Mouse (Mus musculus) heart, postnatal 0 days (tissue): ENCODE measurements around the gene Zmiz1. TPM values are rescaled to one million over a fixed set of nuclear protein-coding genes. Genes with fewer than 3 reads are reported as not detected.

Experiments used
- ATAC-seq: fragments of 200-750 bp; cut with Nextera tagmentation; 2 replicates; pipeline ENCODE4 v1.8.0; 2017; ENCODE audit warnings: low read depth, moderate number of reproducible peaks, moderate library complexity; ENCODE audit not compliant: insufficient read depth
- DNase-seq: peaks from one replicate; pipeline ENCODE4 v3.0.0-alpha.2; 2016; ENCODE audit warnings: low spot score
- H3K27ac ChIP-seq: fragments of 300-500 bp; sonication (generic); 2 replicates; pipeline ENCODE4 v1.5.1; 2014; ENCODE audit warnings: low read depth, mild to moderate bottlenecking
- H3K27me3 ChIP-seq: fragments of 300-500 bp; sonication (generic); 2 replicates; pipeline ENCODE4 v1.6.1; 2014; ENCODE audit warnings: low read length, mixed read lengths; ENCODE audit not compliant: control insufficient read depth, insufficient read depth
- H3K36me3 ChIP-seq: fragments of 300-500 bp; sonication (generic); replicated peaks from 2 replicates; pipeline ENCODE4 v1.6.1; 2014; ENCODE audit warnings: low read length, mixed read lengths; ENCODE audit not compliant: control insufficient read depth, insufficient read depth
- H3K4me1 ChIP-seq: fragments of 300-500 bp; sonication (generic); 2 replicates; pipeline ENCODE4 v1.6.1; 2014; ENCODE audit warnings: antibody characterized with exemption; ENCODE audit not compliant: control insufficient read depth, insufficient read depth
- H3K4me2 ChIP-seq: fragments of 300-500 bp; sonication (generic); 2 replicates; pipeline ENCODE4 v1.6.1; 2014; ENCODE audit warnings: low read depth, mild to moderate bottlenecking, low read length, moderate library complexity
- H3K4me3 ChIP-seq: fragments of 300-500 bp; sonication (generic); 2 replicates; pipeline ENCODE4 v1.5.1; 2014; ENCODE audit warnings: low read depth, low read length
- H3K9ac ChIP-seq: fragments of 300-500 bp; sonication (generic); replicated peaks from 2 replicates; pipeline ENCODE4 v1.6.1; 2014; ENCODE audit warnings: low read depth, low read length, mixed read lengths
- H3K9me3 ChIP-seq: fragments of 300-500 bp; sonication (generic); replicated peaks from 2 replicates; pipeline ENCODE4 v1.6.1; 2016; ENCODE audit warnings: low read length; ENCODE audit not compliant: control insufficient read depth
- CTCF ChIP-seq: IDR thresholded peaks from 2 replicates; pipeline ENCODE4 v1.5.1; 2016; ENCODE audit warnings: antibody characterized with exemption, control low read depth, low read depth
- EP300 ChIP-seq: IDR thresholded peaks from 2 replicates; pipeline ENCODE4 v1.6.1; 2016; ENCODE audit warnings: antibody characterized with exemption, low read depth
- WGBS: fragments of 180-500 bp; shearing (Covaris S2); extraction: QIAGEN DNeasy Blood & Tissue Kit; methylation state at CpG from one replicate; pipeline ENCODE4 v1.1.7; 2014; 5-methylcytosine and 5-hydroxymethylcytosine counted together
- microRNA-seq: library from miRNA; unstranded; fragments of <30 nt; microRNA quantifications from one replicate; pipeline ENCODE4, GENCODE M21; 2016
- polyA plus RNA-seq: library from polyadenylated mRNA; unstranded; fragments of >200 nt; fragmentation: Nextera tagmentation; extraction: Ambion mirVana; gene quantifications from 2 replicates; pipeline ENCODE4 v1.2.1, GENCODE M21; 2015
- total RNA-seq: library from RNA; depleted of rRNA; stranded (reverse); fragments of >200 nt; gene quantifications from 2 replicates; pipeline ENCODE4 v1.2.3, GENCODE M21; 2014; ENCODE audit warnings: low replicate concordance; rRNA removed

Gene Zmiz1
- total and polyA plus RNA-seq, 2 experiments from 2014 or later = 13.8 to 41.0 TPM

DNA sequence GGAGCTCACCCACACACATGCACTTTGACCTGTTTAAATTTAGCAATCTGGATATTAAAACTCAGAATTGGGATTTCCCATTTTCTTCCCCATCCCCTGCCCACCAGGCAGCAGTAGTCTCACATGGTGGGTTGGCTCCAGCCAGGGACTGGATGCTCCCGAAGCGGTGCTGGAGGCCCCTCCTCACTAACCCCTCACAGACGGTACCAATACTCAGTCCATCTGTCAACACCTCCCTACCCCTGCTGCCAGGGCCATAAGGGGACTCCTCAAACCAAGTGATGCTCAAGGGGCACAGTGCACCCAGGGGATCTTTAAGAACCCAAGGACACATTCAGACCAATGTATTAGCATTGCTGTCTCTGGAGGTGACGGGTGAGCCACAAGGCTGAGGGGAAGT is 251.7 kb downstream of the Zmiz1 start:
- peak overlapping the region; percentile 85 for H3K27ac ChIP-seq
- H3K4me2 ChIP-seq = no peak overlapping the region
- WGBS = 29% methylated on average over 4 of the region's 4 CpGs
- DNase-seq = no peak
- peaks cover 45% of the 10 kb centered on the region for H3K4me1 ChIP-seq
- H3K9ac ChIP-seq = no peak overlapping the region
- H3K27me3 ChIP-seq = no peaks in the 10 kb centered on the region
- no peaks in the 10 kb centered on the region for H3K9me3 ChIP-seq
- TF ChIP-seq EP300 = no peak
- TF ChIP-seq CTCF = no peak
- H3K36me3 ChIP-seq = peaks cover 25% of the 10 kb centered on the region
- H3K4me3 ChIP-seq = no peak overlapping the region
- no peak; the same call in 1 of the 2 replicates for ATAC-seq

DNA sequence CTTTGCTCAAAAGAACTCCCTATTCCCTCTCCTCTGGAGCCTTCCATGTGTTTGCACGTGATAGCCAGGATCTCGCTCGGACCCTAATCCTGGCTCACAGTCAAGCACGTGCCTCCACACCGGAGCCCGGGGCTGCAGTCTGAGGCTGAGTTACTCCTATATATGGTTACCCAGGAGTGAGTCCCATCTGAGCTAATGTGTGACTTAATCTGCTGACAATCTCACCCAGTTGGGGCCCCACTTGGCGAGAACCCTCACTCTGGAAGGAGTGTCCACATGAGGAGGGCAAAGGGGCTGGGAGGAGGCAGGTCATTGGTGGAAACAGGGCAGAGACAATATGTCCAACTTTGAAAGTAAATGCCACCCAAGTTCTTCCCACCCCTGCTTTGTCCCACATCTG is 252.2 kb downstream of the Zmiz1 start:
- WGBS = 19% methylated on average over 7 of the region's 7 CpGs
- DNase-seq = no peak
- Histone ChIP-seq H3K9me3 (no peaks in the 10 kb centered on the region), H3K27ac (peak overlapping the region; percentile 85), H3K27me3 (no peaks in the 10 kb centered on the region), H3K36me3 (peaks cover 29% of the 10 kb centered on the region), H3K4me1 (peaks cover 45% of the 10 kb centered on the region), H3K4me2 (0 out of 2 replicates have a peak overlapping the region, but pooled peaks have one; percentile 12), H3K9ac (no peak overlapping the region; the same call in 1 of the 2 replicates), H3K4me3 (no peak overlapping the region)
- peak; percentile 71 for ATAC-seq
- TF ChIP-seq EP300 (0 out of 2 replicates have a peak, but pooled peaks have one; percentile 31), CTCF (no peak)

DNA sequence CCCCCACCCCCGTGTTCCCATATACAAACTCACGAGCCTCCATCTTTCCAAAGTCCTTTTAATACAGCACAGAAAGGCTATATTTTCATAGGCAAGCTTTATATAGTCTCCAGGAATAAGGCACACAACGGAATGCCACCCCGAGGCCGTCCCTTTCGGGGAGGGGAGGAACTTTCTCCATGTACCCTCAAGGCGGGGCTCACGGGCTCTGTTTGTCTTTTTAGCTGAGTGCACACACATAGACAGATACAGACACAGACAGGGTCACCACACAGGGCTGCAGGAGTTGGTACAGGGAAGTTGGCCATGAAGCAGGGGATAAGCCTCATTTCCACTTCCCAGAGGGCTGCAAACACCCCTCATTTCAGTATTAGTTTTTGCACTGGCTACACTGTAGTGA is 252.6 kb downstream of the Zmiz1 start:
- peaks cover 29% of the 10 kb centered on the region for H3K36me3 ChIP-seq
- 42% methylated on average over 8 of the region's 8 CpGs for WGBS
- ATAC-seq (peak; percentile 22; the same call in 1 of the 2 replicates), DNase-seq (no peak)
- H3K4me3 ChIP-seq = no peak overlapping the region
- no peaks in the 10 kb centered on the region for H3K9me3 ChIP-seq
- H3K9ac ChIP-seq = no peak overlapping the region
- peaks cover 45% of the 10 kb centered on the region for H3K4me1 ChIP-seq
- peak overlapping the region; percentile 85 for H3K27ac ChIP-seq
- H3K27me3 ChIP-seq = no peaks in the 10 kb centered on the region
- no peak overlapping the region for H3K4me2 ChIP-seq
- TF ChIP-seq EP300 = no peak
- TF ChIP-seq CTCF = no peak

DNA sequence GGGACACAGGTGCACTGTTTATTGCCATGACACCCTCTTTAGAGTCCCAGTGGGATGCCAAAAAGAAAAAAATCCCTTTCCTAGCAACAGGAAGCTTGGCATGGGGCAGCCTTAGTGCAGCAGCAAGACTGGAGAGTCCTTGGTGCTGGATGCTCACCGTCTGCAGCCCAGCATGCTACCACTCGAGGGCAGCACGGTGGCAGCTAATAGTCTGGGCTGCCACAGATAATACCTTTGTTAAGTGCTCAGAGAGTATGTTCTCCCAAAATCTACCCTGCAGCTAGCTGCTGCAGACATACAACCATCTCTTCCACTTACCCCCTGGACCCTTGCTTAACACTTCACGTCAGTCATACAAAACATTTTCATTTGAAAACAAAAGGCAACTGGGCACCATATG is 254.5 kb downstream of the Zmiz1 start:
- no peak for DNase-seq
- H3K9ac ChIP-seq = no peak overlapping the region
- peak; percentile 63 for TF ChIP-seq CTCF
- no peak for TF ChIP-seq EP300

More for the DNA sequence above, 254.5 kb downstream of the Zmiz1 start:
- H3K36me3 ChIP-seq = peaks cover 33% of the 10 kb centered on the region
- ATAC-seq = no peak
- no peak overlapping the region for H3K27ac ChIP-seq
- no peaks in the 10 kb centered on the region for H3K9me3 ChIP-seq
- H3K4me1 ChIP-seq = peaks cover 37% of the 10 kb centered on the region
- H3K27me3 ChIP-seq = no peaks in the 10 kb centered on the region
- no peak overlapping the region for H3K4me2 ChIP-seq
- H3K4me3 ChIP-seq = no peak overlapping the region
- WGBS = 33% methylated on average over 4 of the region's 4 CpGs

Small RNA genes within 50 kb of the gene (microRNA-seq; reads per million reads assigned to microRNA genes)
- gene Mir3075 = 4.1 reads per million, percentile 18 among the genes with 10 or more reads in this experiment

Other genes with a start within 250 kb of the Zmiz1 start
- gene Ppif, start 235.0 kb downstream of the Zmiz1 start, total RNA-seq = 205 and 222 TPM in 2 replicates
- 140 and 151 TPM in 2 replicates for gene Ppif, start 235.0 kb downstream of the Zmiz1 start, polyA plus RNA-seq